Mouse (Mus musculus) neural tube, embryonic 12.5 days (tissue): ENCODE measurements around the gene A3galt2. TPM values are rescaled to one million over a fixed set of nuclear protein-coding genes. Genes with fewer than 3 reads are reported as not detected.

Experiments used
- ATAC-seq: fragments of 200-750 bp; cut with Nextera tagmentation; 2 replicates; pipeline ENCODE4 v1.8.0; 2017; ENCODE audit warnings: low read depth, mild to moderate bottlenecking, moderate TSS enrichment, moderate library complexity; ENCODE audit not compliant: low FRiP score
- H3K27ac ChIP-seq: fragments of 300-500 bp; sonication (generic); 2 replicates; pipeline ENCODE4 v1.5.1; 2016
- H3K27me3 ChIP-seq: fragments of 300-500 bp; sonication (generic); replicated peaks from 2 replicates; pipeline ENCODE4 v1.6.1; 2016; ENCODE audit warnings: mild to moderate bottlenecking
- H3K36me3 ChIP-seq: fragments of 300-500 bp; sonication (generic); 2 replicates; pipeline ENCODE4 v1.6.1; 2016; ENCODE audit warnings: mild to moderate bottlenecking
- H3K4me1 ChIP-seq: fragments of 300-500 bp; sonication (generic); 2 replicates; pipeline ENCODE4 v1.6.1; 2016
- H3K4me2 ChIP-seq: fragments of 300-500 bp; sonication (generic); replicated peaks from 2 replicates; pipeline ENCODE4 v1.6.1; 2016; ENCODE audit warnings: mild to moderate bottlenecking
- H3K4me3 ChIP-seq: fragments of 300-500 bp; sonication (generic); 2 replicates; pipeline ENCODE4 v1.5.1; 2016
- H3K9ac ChIP-seq: fragments of 300-500 bp; sonication (generic); 2 replicates; pipeline ENCODE4 v1.6.1; 2016; ENCODE audit warnings: mild to moderate bottlenecking
- H3K9me3 ChIP-seq: fragments of 300-500 bp; sonication (generic); 2 replicates; pipeline ENCODE4 v1.6.1; 2016; ENCODE audit warnings: mild to moderate bottlenecking
- WGBS: fragments of 180-500 bp; shearing (Covaris S2); methylation state at CpG from one replicate; pipeline ENCODE4 v1.1.7; 2016; 5-methylcytosine and 5-hydroxymethylcytosine counted together
- polyA plus RNA-seq: library from polyadenylated mRNA; unstranded; fragments of >200 nt; fragmentation: Nextera tagmentation; extraction: Ambion mirVana; gene quantifications from 2 replicates; pipeline ENCODE4 v1.2.1, GENCODE M21; 2016

The A3galt2 gene
- polyA plus RNA-seq, 1 experiment from 2014 or later = 0.46 TPM

- Histone ChIP-seq H3K4me1 (no peaks in the 10 kb centered on the region; the same call in 1 of the 2 replicates), H3K4me2 (no peak overlapping the region), H3K4me3 (no peak overlapping the region), H3K27me3 (no peaks in the 10 kb centered on the region), H3K36me3 (peaks cover 69% of the 10 kb centered on the region), H3K9ac (no peak overlapping the region), H3K27ac (no peak overlapping the region), H3K9me3 (no peaks in the 10 kb centered on the region)
- WGBS = 88% methylated on average over 24 of the region's 24 CpGs
- no peak for ATAC-seq
Observed at GRCm38 (mm10) chr4:128787023-128787939, 32.1 kb downstream of the A3galt2 start.

GRCm38 (mm10) chr4:128788108-128788507 is 32.9 kb downstream of the A3galt2 start:
- Histone ChIP-seq H3K36me3 (peaks cover 68% of the 10 kb centered on the region), H3K27ac (no peak overlapping the region)

GRCm38 (mm10) chr4:128789646-128790045 is 34.5 kb downstream of the A3galt2 start:
- peaks cover 7% of the 10 kb centered on the region for H3K4me1 ChIP-seq
- WGBS = 47% methylated on average over 18 of the region's 18 CpGs
- no peak overlapping the region for H3K4me3 ChIP-seq
- H3K9ac ChIP-seq = no peak overlapping the region
- H3K27me3 ChIP-seq = no peaks in the 10 kb centered on the region
- H3K9me3 ChIP-seq = no peaks in the 10 kb centered on the region
- ATAC-seq = no peak
- no peak overlapping the region for H3K4me2 ChIP-seq
- H3K27ac ChIP-seq = no peak overlapping the region
- H3K36me3 ChIP-seq = peaks cover 62% of the 10 kb centered on the region

More at GRCm38 (mm10) chr4:128788108-128788507, 32.9 kb downstream of the A3galt2 start:
- Histone ChIP-seq H3K4me3 (no peak overlapping the region), H3K9me3 (no peaks in the 10 kb centered on the region), H3K27me3 (no peaks in the 10 kb centered on the region), H3K4me1 (peaks cover 6% of the 10 kb centered on the region), H3K9ac (no peak overlapping the region), H3K4me2 (no peak overlapping the region)
- ATAC-seq = no peak
- WGBS = 95% methylated on average over 4 of the region's 4 CpGs

GRCm38 (mm10) chr4:128793710-128794109 is 38.5 kb downstream of the A3galt2 start:
- Histone ChIP-seq H3K4me3 (no peak overlapping the region), H3K9me3 (no peaks in the 10 kb centered on the region), H3K9ac (no peak overlapping the region), H3K4me2 (no peak overlapping the region), H3K27me3 (no peaks in the 10 kb centered on the region), H3K36me3 (peaks cover 24% of the 10 kb centered on the region), H3K4me1 (peaks cover 35% of the 10 kb centered on the region), H3K27ac (no peak overlapping the region)
- ATAC-seq = no peak
- 61% methylated on average over 1 of the region's 1 CpGs for WGBS

GRCm38 (mm10) chr4:128794198-128794597 is 39.0 kb downstream of the A3galt2 start:
- H3K4me3 ChIP-seq = no peak overlapping the region
- WGBS = 92% methylated on average over 8 of the region's 8 CpGs
- H3K36me3 ChIP-seq = peaks cover 23% of the 10 kb centered on the region
- ATAC-seq = no peak
- peaks cover 40% of the 10 kb centered on the region for H3K4me1 ChIP-seq
- H3K27me3 ChIP-seq = no peaks in the 10 kb centered on the region
- no peak overlapping the region for H3K27ac ChIP-seq
- H3K9me3 ChIP-seq = no peaks in the 10 kb centered on the region
- no peak overlapping the region for H3K4me2 ChIP-seq
- no peak overlapping the region for H3K9ac ChIP-seq

- ATAC-seq = peak; percentile 23
- no peaks in the 10 kb centered on the region for H3K27me3 ChIP-seq
- no peaks in the 10 kb centered on the region for H3K9me3 ChIP-seq
- H3K27ac ChIP-seq = no peak overlapping the region
- WGBS = 3% methylated on average over 9 of the region's 9 CpGs
- H3K4me3 ChIP-seq = no peak overlapping the region
- peaks cover 14% of the 10 kb centered on the region; the same call in 1 of the 2 replicates for H3K36me3 ChIP-seq
- no peak overlapping the region for H3K9ac ChIP-seq
- peaks cover 50% of the 10 kb centered on the region for H3K4me1 ChIP-seq
- peak overlapping the region; percentile 1; the same call in 1 of the 2 replicates for H3K4me2 ChIP-seq
Observed at GRCm38 (mm10) chr4:128795596-128795995, 40.4 kb downstream of the A3galt2 start.

GRCm38 (mm10) chr4:128796788-128797187 is 41.6 kb downstream of the A3galt2 start:
- Histone ChIP-seq H3K4me2 (no peak overlapping the region), H3K9me3 (no peaks in the 10 kb centered on the region), H3K27me3 (no peaks in the 10 kb centered on the region), H3K4me1 (peaks cover 54% of the 10 kb centered on the region), H3K9ac (no peak overlapping the region), H3K27ac (no peak overlapping the region), H3K36me3 (peaks cover 14% of the 10 kb centered on the region; the same call in 1 of the 2 replicates), H3K4me3 (no peak overlapping the region)
- no peak for ATAC-seq
- WGBS = 74% methylated on average over 8 of the region's 8 CpGs

GRCm38 (mm10) chr4:128801675-128802465 is 46.7 kb downstream of the A3galt2 start:
- Histone ChIP-seq H3K27me3 (no peaks in the 10 kb centered on the region), H3K4me1 (peaks cover 68% of the 10 kb centered on the region), H3K27ac (no peak overlapping the region), H3K4me3 (no peak overlapping the region), H3K4me2 (0 out of 2 replicates have a peak overlapping the region, but pooled peaks have one; percentile 7), H3K9ac (0 out of 2 replicates have a peak overlapping the region, but pooled peaks have one; percentile 13), H3K36me3 (no peaks in the 10 kb centered on the region), H3K9me3 (no peaks in the 10 kb centered on the region)
- 66% methylated on average over 9 of the region's 9 CpGs for WGBS
- no peak for ATAC-seq

- Histone ChIP-seq H3K27ac (no peak overlapping the region), H3K27me3 (no peaks in the 10 kb centered on the region), H3K36me3 (no peaks in the 10 kb centered on the region), H3K9me3 (no peaks in the 10 kb centered on the region), H3K4me2 (peak overlapping the region; percentile 92), H3K9ac (peak overlapping the region; percentile 98), H3K4me1 (peaks cover 59% of the 10 kb centered on the region), H3K4me3 (0 out of 2 replicates have a peak overlapping the region, but pooled peaks have one; percentile 5)
- 62% methylated on average over 5 of the region's 5 CpGs for WGBS
- ATAC-seq = no peak
Observed at GRCm38 (mm10) chr4:128803569-128803968, 48.4 kb downstream of the A3galt2 start.

- H3K27ac ChIP-seq = no peak overlapping the region
- 2% methylated on average over 6 of the region's 6 CpGs for WGBS
- peak overlapping the region; percentile 98 for H3K9ac ChIP-seq
- no peaks in the 10 kb centered on the region for H3K9me3 ChIP-seq
- H3K36me3 ChIP-seq = no peaks in the 10 kb centered on the region
- H3K4me3 ChIP-seq = peak overlapping the region; percentile 93
- H3K27me3 ChIP-seq = no peaks in the 10 kb centered on the region
- peaks cover 49% of the 10 kb centered on the region for H3K4me1 ChIP-seq
- H3K4me2 ChIP-seq = peak overlapping the region; percentile 92
- ATAC-seq = no peak
Observed at GRCm38 (mm10) chr4:128804426-128805149, 49.4 kb downstream of the A3galt2 start.

GRCm38 (mm10) chr4:128805150-128806042 is 50.2 kb downstream of the A3galt2 start:
- Histone ChIP-seq H3K4me2 (peak overlapping the region; percentile 92), H3K27ac (peak overlapping the region; percentile 97), H3K9me3 (no peaks in the 10 kb centered on the region), H3K36me3 (no peaks in the 10 kb centered on the region), H3K4me3 (peak overlapping the region; percentile 93), H3K4me1 (peaks cover 43% of the 10 kb centered on the region), H3K9ac (peak overlapping the region; percentile 98), H3K27me3 (no peaks in the 10 kb centered on the region)
- ATAC-seq = no peak
- WGBS = under 1% methylated on average over 73 of the region's 74 CpGs
